Mouse (Mus musculus): ENCODE results near the gene Slain1.
"Not testable (repeated sequence)": the region's sequence is repeated elsewhere in the genome, so short reads cannot be mapped to it uniquely, and the experiment has no call there.

Gene Slain1

GRCm38 (mm10) chr14:103723841-103724240, 73.8 kb downstream of the Slain1 start:
- no peak for DNase-seq

GRCm38 (mm10) chr14:103728506-103728905, 78.5 kb downstream of the Slain1 start:
- DNase-seq: no peak

- DNase-seq: no peak
Measured at GRCm38 (mm10) chr14:103728951-103729725, 79.1 kb downstream of the Slain1 start.

- DNase-seq: no peak
Measured at GRCm38 (mm10) chr14:103729760-103730367, 79.8 kb downstream of the Slain1 start.

DNA sequence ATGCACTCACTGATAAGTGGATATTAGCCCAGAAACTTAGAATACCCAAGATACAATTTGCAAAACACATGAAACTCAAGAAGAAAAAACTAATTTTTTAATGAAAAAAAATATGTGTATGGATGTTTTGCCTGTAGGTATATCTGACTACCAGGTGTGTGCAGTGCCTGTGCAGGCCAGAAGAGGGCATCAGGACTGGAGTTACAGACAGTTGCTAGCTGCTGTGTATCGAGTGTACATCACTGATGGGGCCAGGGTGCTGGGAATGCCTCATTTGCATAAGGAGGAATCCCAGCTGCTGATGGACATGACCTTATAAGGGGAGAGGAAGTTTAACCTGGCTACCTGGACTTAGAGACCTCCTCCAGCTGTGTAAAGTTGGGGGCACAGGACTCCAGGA, 82.6 kb downstream of the Slain1 start:
- no peak for DNase-seq

GRCm38 (mm10) chr14:103741216-103741615, 91.2 kb downstream of the Slain1 start:
- DNase-seq: no peak

GRCm38 (mm10) chr14:103742150-103742549, 92.1 kb downstream of the Slain1 start:
- no peak for DNase-seq

GRCm38 (mm10) chr14:103747345-103747744, 97.3 kb downstream of the Slain1 start:
- no peak for DNase-seq

DNA sequence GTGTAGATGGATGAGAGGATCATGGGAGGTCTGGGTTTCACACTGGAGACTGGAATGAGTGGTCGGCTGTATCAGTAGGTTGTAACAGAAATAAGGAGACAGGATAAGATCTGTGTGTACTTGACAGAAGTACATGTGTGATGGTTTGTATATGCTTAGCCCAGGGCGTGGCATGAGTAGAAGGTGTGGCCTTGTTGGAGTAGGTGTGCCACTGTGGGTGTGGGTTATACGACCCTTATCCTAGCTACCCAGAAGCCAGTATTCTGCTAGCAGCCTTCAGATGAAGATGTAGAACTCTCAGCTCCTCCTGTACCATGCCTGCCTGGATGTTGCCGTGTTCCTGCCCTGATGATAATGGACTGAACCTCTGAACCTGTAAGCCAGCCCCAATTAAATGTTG, 100.6 kb downstream of the Slain1 start:
- not testable (repeated sequence) for DNase-seq

- DNase-seq: no peak
Measured at GRCm38 (mm10) chr14:103751384-103751783, 101.4 kb downstream of the Slain1 start.

- no peak for DNase-seq
Measured at GRCm38 (mm10) chr14:103752773-103753172, 102.7 kb downstream of the Slain1 start.

GRCm38 (mm10) chr14:103754041-103754440, 104.0 kb downstream of the Slain1 start:
- DNase-seq: no peak

DNA sequence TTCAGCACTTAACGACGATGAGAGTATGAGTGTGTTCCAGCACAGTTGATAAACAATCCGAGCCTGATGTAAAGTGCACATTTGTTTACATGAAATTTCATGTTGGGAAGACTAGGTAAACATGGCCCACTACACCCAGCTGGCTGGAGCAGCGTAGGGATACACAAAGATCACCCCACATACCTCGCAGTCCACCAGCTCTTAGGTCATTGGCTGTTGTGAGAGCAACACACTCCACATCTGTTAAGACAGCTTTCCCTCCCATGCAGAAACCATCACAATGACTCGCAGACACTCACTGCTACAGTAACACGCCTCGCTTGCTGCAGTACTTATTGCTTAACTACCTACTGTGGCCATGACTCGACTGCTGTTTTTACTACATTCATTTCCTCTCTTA, 104.4 kb downstream of the Slain1 start:
- DNase-seq: no peak

Measured in cerebellum, adult 18-20 months (tissue).